In genomic region chr7:99360021-99360802, GRCm38 (mm10) we compare ENCODE assay signal across 8 mouse cellular contexts. TPM values are rescaled to one million over a fixed set of nuclear protein-coding genes. Genes with fewer than 3 reads are reported as not detected.
DNase-seq lines count a peak whose midpoint lies in the region; ATAC-seq and TF ChIP-seq lines count a peak whose summit lies in the region.

No protein-coding gene starts in this region.

- H3K4me1 ChIP-seq in embryonic facial prominence, embryonic 11.5 days (ENCODE audit: control insufficient read depth, insufficient read depth, low read length) = peaks cover 26% of the 10 kb centered on the region
- H3K4me1 ChIP-seq in midbrain, embryonic 10.5 days = peaks cover 59% of the 10 kb centered on the region
- H3K4me1 ChIP-seq in small intestine, adult 2 months (ENCODE audit: control insufficient read depth, insufficient read depth, insufficient read length, low read length) = peaks cover 7% of the 10 kb centered on the region

- peak; percentile 55 for DNase-seq in R1 (ENCODE audit: low read depth, low spot score)
- DNase-seq in embryonic facial prominence, embryonic 11.5 days (ENCODE audit: low spot score) = peak; percentile 95
- DNase-seq in heart, adult 18-20 months = peak; percentile 84 to 96
- DNase-seq in kidney, adult 11 months = peak; percentile 74
- peak; percentile 55 to 72 for DNase-seq in left cerebral cortex, postnatal 36 days (ENCODE audit: low spot score in 2 of 2)
- peak; percentile 93 for DNase-seq in midbrain, embryonic 10.5 days (ENCODE audit: low spot score)
- no peak for DNase-seq in spleen, postnatal 10 days (ENCODE audit: low spot score in 2 of 2)

- H3K4me3 ChIP-seq in embryonic facial prominence, embryonic 11.5 days (ENCODE audit: low read depth, low read length) = no peak overlapping the region
- peak overlapping the region; percentile 38 for H3K4me3 ChIP-seq in midbrain, embryonic 10.5 days
- H3K4me3 ChIP-seq in small intestine, adult 2 months (ENCODE audit: low read depth, low read length) = no peak overlapping the region

- H3K9ac ChIP-seq in embryonic facial prominence, embryonic 11.5 days (replicated peaks; ENCODE audit: low read length) = peak overlapping the region; percentile 56

- no peaks in the 10 kb centered on the region for H3K9me3 ChIP-seq in embryonic facial prominence, embryonic 11.5 days (replicated peaks; ENCODE audit: control insufficient read depth, low read length)
- H3K9me3 ChIP-seq in midbrain, embryonic 10.5 days (replicated peaks) = 0 out of 2 replicates have a peak, but pooled peaks cover 6% of the 10 kb centered on the region

- H3K4me2 ChIP-seq in embryonic facial prominence, embryonic 11.5 days (ENCODE audit: low read depth, low read length) = no peak overlapping the region; the same call in none of the 2 replicates

- TF ChIP-seq POLR2A in small intestine, adult 2 months (IDR thresholded peaks at IDR 0.05; ENCODE audit: low read depth, low read length) = no peak

- H3K27ac ChIP-seq in embryonic facial prominence, embryonic 11.5 days (replicated peaks; ENCODE audit: low read depth, low read length) = peak overlapping the region; percentile 81
- H3K27ac ChIP-seq in midbrain, embryonic 10.5 days (replicated peaks) = peak overlapping the region; percentile 95
- peak overlapping the region; percentile 68 for H3K27ac ChIP-seq in small intestine, adult 2 months (ENCODE audit: insufficient read depth, low read depth, low read length)

- peak; percentile 97 for ATAC-seq in embryonic facial prominence, embryonic 11.5 days (replicated peaks; ENCODE audit: insufficient number of reproducible peaks, low FRiP score, low TSS enrichment, low read depth)

- 4% methylated on average over 10 of the region's 10 CpGs for WGBS in embryonic facial prominence, embryonic 11.5 days
- WGBS in midbrain, embryonic 10.5 days = 9% methylated on average over 10 of the region's 10 CpGs
- WGBS in small intestine, adult 2 months = 66% methylated on average over 10 of the region's 10 CpGs

- no peaks in the 10 kb centered on the region for H3K36me3 ChIP-seq in embryonic facial prominence, embryonic 11.5 days (replicated peaks; ENCODE audit: control insufficient read depth, insufficient read depth, low read depth, low read length)
- no peaks in the 10 kb centered on the region for H3K36me3 ChIP-seq in midbrain, embryonic 10.5 days
- no peaks in the 10 kb centered on the region for H3K36me3 ChIP-seq in small intestine, adult 2 months (ENCODE audit: control insufficient read depth, insufficient read depth, low read length)

- intact Hi-C loops in left cerebral cortex, postnatal 36 days (cut with DNase I) = no loop called here

- no peaks in the 10 kb centered on the region for H3K27me3 ChIP-seq in embryonic facial prominence, embryonic 11.5 days (ENCODE audit: control insufficient read depth, insufficient read depth, low read length)
- H3K27me3 ChIP-seq in midbrain, embryonic 10.5 days (ENCODE audit: low read depth, poor library complexity, severe bottlenecking) = no peaks in the 10 kb centered on the region
- no peaks in the 10 kb centered on the region for H3K27me3 ChIP-seq in small intestine, adult 2 months (ENCODE audit: control insufficient read depth, insufficient read depth, low read length)

- TF ChIP-seq CTCF in small intestine, adult 2 months (IDR thresholded peaks at IDR 0.05; ENCODE audit: extremely low read depth, insufficient read length, insufficient replicate concordance, low read depth, low read length) = no peak

RNA-seq across cellular contexts. Expression of gene Serpinh1, which starts 7.2 kb away (rescaled TPM):
- polyA plus RNA-seq in embryonic facial prominence, embryonic 11.5 days (2014; fragmentation: Nextera tagmentation; extraction: Ambion mirVana) = 373 and 399 TPM in 2 replicates
- 100 to 1,000 TPM; 200 to 293 TPM for total RNA-seq in heart, adult 18-20 months (2021)
- 10 to 100 TPM; 22.6 to 25.6 TPM for total RNA-seq in left cerebral cortex, postnatal 36 days (2021)
- polyA plus RNA-seq in midbrain, embryonic 10.5 days (2016; fragmentation: Nextera tagmentation; extraction: Ambion mirVana) = 789 and 882 TPM in 2 replicates
- polyA plus RNA-seq in small intestine, adult 2 months (2012; rRNA removed) = 87.6 and 89.7 TPM in 2 replicates

RNA-seq across cellular contexts. Expression of gene Gdpd5, which starts 21.0 kb away (rescaled TPM):
- 10.2 and 13.2 TPM in 2 replicates for polyA plus RNA-seq in embryonic facial prominence, embryonic 11.5 days (2014; fragmentation: Nextera tagmentation; extraction: Ambion mirVana)
- 10 to 100 TPM; 21.9 to 27.0 TPM for total RNA-seq in heart, adult 18-20 months (2021)
- 10 to 100 TPM; 32.2 to 44.9 TPM for total RNA-seq in left cerebral cortex, postnatal 36 days (2021)
- polyA plus RNA-seq in midbrain, embryonic 10.5 days (2016; fragmentation: Nextera tagmentation; extraction: Ambion mirVana) = 23.5 and 28.2 TPM in 2 replicates
- 16.0 and 16.6 TPM in 2 replicates for polyA plus RNA-seq in small intestine, adult 2 months (2012; rRNA removed)

Comparison
In these comparisons a context has a peak if more than half of its experiments do, and no peak if none do; other contexts are left out.
1. DNase-seq: peak in R1 (single experiment), embryonic facial prominence, embryonic 11.5 days (single experiment), heart, adult 18-20 months (2 of 2), kidney, adult 11 months (single experiment), left cerebral cortex, postnatal 36 days (2 of 2) and midbrain, embryonic 10.5 days (single experiment); none in spleen, postnatal 10 days (0 of 2).
2. Peak in every context shown above with its lines, with median percentiles within 50 percentile points of each other: H3K27ac ChIP-seq.